Mouse (Mus musculus): ENCODE results near the gene Zfp488. TPM values are rescaled to one million over a fixed set of nuclear protein-coding genes. Genes with fewer than 3 reads are reported as not detected.

Zfp488 gene
- polyA plus RNA-seq (2012; fragmentation: generic; extraction: Trizol), result not detected
- long read RNA-seq, experiment 1, result 0 reads
- long read RNA-seq, experiment 2, result 0 reads

DNA sequence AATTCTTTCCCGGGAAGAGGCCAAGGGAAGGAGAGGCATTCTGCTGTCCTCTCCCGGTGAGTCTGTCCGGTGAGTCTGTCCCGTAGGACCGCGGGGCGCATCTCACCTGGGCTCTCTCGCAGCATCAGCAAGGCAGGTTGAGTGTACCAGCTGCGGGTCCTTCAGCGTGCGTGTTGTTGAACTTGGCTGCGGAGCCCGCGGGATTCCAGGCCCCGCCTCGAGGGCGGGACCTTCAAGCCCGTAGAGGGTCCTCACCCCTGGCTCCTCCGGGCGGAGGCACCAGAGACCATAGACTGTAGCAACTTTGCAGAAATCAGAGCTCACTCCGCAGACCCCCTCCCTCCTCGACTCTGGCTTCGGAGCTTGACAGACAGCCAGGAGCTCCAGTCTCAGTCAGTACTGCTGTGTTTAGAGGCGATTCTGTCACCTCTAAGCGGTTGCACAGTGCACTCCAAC lies at the start of gene Zfp488:
TSS of gene Zfp488 (minus strand) at position 161 of the 456 bp plus-strand sequence.
- Histone ChIP-seq H3K36me3 (ENCODE audit: control insufficient read depth, insufficient read depth) (no peaks in the 10 kb centered on the region), H3ac (ENCODE audit: control insufficient read depth, insufficient read length, low read depth) (no peak within 1 kb of the TSS), H3K79me2 (ENCODE audit: control insufficient read depth, insufficient read depth) (no peaks in the 10 kb centered on the region), H3K27me3 (ENCODE audit: control insufficient read depth, insufficient read depth, insufficient read length) (peaks cover 24% of the 10 kb centered on the region), H3K79me3 (ENCODE audit: low read depth) (no peaks in the 10 kb centered on the region), H3K4me3 (ENCODE audit: insufficient read depth, poor library complexity, severe bottlenecking) (no peak within 1 kb of the TSS)
- TF ChIP-seq CEBPB (IDR thresholded peaks at IDR 0.05; ENCODE audit: low read depth) (no peak), MYOD1 (IDR thresholded peaks at IDR 0.05; ENCODE audit: control insufficient read depth, insufficient read length, low read depth) (no peak), MAX (IDR thresholded peaks at IDR 0.05) (no peak), CTCF (IDR thresholded peaks at IDR 0.05; ENCODE audit: control insufficient read depth, insufficient read depth, insufficient read length) (no peak), USF1 (IDR thresholded peaks at IDR 0.05; ENCODE audit: low read depth) (no peak), FOSL1 (IDR thresholded peaks at IDR 0.05; ENCODE audit: insufficient read depth, low read length, poor library complexity, severe bottlenecking) (no peak), MYOG (IDR thresholded peaks at IDR 0.05; ENCODE audit: control insufficient read depth, extremely low read depth, insufficient read length) (no peak)

DNA sequence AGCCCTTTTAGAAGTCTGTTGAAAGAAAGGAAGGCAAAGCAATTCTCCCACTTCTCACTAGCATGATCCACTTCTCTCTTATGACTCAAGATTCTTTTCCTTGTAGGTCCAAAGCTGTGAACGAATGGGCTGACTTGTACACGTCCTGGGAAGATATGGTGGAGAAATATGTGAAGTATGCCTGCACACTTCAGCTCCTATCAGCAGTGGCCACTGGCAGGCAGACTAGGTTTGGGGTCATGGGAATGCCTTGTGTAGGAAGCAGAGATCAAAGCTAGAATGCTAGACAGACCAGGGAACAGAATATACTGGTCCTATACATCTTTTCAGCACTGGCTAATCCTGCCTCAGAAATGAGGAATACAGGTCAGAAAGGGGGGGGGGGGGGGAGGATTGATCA lies 48.1 kb upstream of the Zfp488 start:
- no peak overlapping the region for H3K4me3 ChIP-seq (ENCODE audit: insufficient read depth, poor library complexity, severe bottlenecking)
- TF ChIP-seq FOSL1 (IDR thresholded peaks at IDR 0.05; ENCODE audit: insufficient read depth, low read length, poor library complexity, severe bottlenecking) (no peak), MYOD1 (IDR thresholded peaks at IDR 0.05; ENCODE audit: control insufficient read depth, insufficient read length, low read depth) (no peak), MYOG (IDR thresholded peaks at IDR 0.05; ENCODE audit: control insufficient read depth, extremely low read depth, insufficient read length) (no peak), CTCF (IDR thresholded peaks at IDR 0.05; ENCODE audit: control insufficient read depth, insufficient read depth, insufficient read length) (no peak), CEBPB (IDR thresholded peaks at IDR 0.05; ENCODE audit: low read depth) (no peak), MAX (IDR thresholded peaks at IDR 0.05) (no peak), USF1 (IDR thresholded peaks at IDR 0.05; ENCODE audit: low read depth) (no peak)
- no peaks in the 10 kb centered on the region for H3K79me3 ChIP-seq (ENCODE audit: low read depth)
- H3K79me2 ChIP-seq (ENCODE audit: control insufficient read depth, insufficient read depth), result no peaks in the 10 kb centered on the region
- no peaks in the 10 kb centered on the region for H3K27me3 ChIP-seq (ENCODE audit: control insufficient read depth, insufficient read depth, insufficient read length)
- no peaks in the 10 kb centered on the region for H3K36me3 ChIP-seq (ENCODE audit: control insufficient read depth, insufficient read depth)
- no peak overlapping the region for H3ac ChIP-seq (ENCODE audit: control insufficient read depth, insufficient read length, low read depth)

DNA sequence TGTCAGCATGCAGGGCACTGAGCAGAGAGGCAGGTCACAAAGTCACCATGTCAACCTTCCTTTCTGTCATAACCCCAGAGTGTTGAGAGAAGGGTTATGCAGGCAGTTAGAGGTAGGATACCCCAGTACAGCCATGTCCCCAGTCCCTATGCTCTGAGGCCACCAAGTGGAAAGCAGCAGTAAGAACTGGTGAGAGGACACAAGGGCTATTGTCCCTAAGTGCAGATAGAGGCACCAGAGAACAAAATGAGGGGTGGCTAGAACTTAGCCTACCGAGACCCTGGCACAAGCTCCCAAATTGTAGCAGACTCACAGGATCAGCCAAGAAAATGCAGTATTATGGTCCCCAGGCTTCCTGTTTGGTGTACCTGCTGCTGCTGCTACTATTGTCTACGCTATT lies 38.4 kb upstream of the Zfp488 start:
- no peaks in the 10 kb centered on the region for H3K27me3 ChIP-seq (ENCODE audit: control insufficient read depth, insufficient read depth, insufficient read length)
- no peak overlapping the region for H3K4me3 ChIP-seq (ENCODE audit: insufficient read depth, poor library complexity, severe bottlenecking)
- no peaks in the 10 kb centered on the region for H3K36me3 ChIP-seq (ENCODE audit: control insufficient read depth, insufficient read depth)
- H3K79me2 ChIP-seq (ENCODE audit: control insufficient read depth, insufficient read depth), result no peaks in the 10 kb centered on the region
- no peak overlapping the region for H3ac ChIP-seq (ENCODE audit: control insufficient read depth, insufficient read length, low read depth)
- H3K79me3 ChIP-seq (ENCODE audit: low read depth), result no peaks in the 10 kb centered on the region
- TF ChIP-seq CEBPB (IDR thresholded peaks at IDR 0.05; ENCODE audit: low read depth) (no peak), CTCF (IDR thresholded peaks at IDR 0.05; ENCODE audit: control insufficient read depth, insufficient read depth, insufficient read length) (no peak), MYOG (IDR thresholded peaks at IDR 0.05; ENCODE audit: control insufficient read depth, extremely low read depth, insufficient read length) (no peak), USF1 (IDR thresholded peaks at IDR 0.05; ENCODE audit: low read depth) (no peak), MYOD1 (IDR thresholded peaks at IDR 0.05; ENCODE audit: control insufficient read depth, insufficient read length, low read depth) (no peak), MAX (IDR thresholded peaks at IDR 0.05) (no peak), FOSL1 (IDR thresholded peaks at IDR 0.05; ENCODE audit: insufficient read depth, low read length, poor library complexity, severe bottlenecking) (no peak)

DNA sequence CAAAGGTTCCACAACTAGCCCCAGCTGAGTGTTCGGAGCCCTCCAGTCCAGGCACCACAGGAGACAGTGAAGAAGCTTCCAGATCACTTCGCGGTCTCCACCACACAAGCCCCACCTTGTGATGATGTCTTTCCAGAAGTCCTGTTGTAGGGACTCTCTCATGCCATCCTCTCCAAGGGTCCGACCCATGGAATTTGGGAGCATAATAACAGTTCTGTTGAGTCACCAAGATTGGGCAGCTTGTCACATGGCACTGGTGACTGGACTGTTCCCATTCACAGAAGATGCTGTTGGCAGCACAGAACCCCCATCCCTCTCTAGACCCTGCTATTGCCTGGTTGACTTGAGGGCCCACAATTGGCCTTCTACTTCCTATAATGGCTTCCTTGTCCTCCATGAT lies 37.8 kb upstream of the Zfp488 start, which contains the start of gene Gm5460:
TSS of gene Gm5460 (plus strand) at position 378 of the 400 bp plus-strand sequence.
- H3K27me3 ChIP-seq (ENCODE audit: control insufficient read depth, insufficient read depth, insufficient read length), result no peaks in the 10 kb centered on the region
- H3ac ChIP-seq (ENCODE audit: control insufficient read depth, insufficient read length, low read depth), result no peak within 1 kb of the TSS
- no peaks in the 10 kb centered on the region for H3K79me2 ChIP-seq (ENCODE audit: control insufficient read depth, insufficient read depth)
- H3K79me3 ChIP-seq (ENCODE audit: low read depth), result no peaks in the 10 kb centered on the region
- TF ChIP-seq FOSL1 (IDR thresholded peaks at IDR 0.05; ENCODE audit: insufficient read depth, low read length, poor library complexity, severe bottlenecking) (no peak), MYOG (IDR thresholded peaks at IDR 0.05; ENCODE audit: control insufficient read depth, extremely low read depth, insufficient read length) (no peak), USF1 (IDR thresholded peaks at IDR 0.05; ENCODE audit: low read depth) (no peak), CTCF (IDR thresholded peaks at IDR 0.05; ENCODE audit: control insufficient read depth, insufficient read depth, insufficient read length) (no peak), MAX (IDR thresholded peaks at IDR 0.05) (no peak), CEBPB (IDR thresholded peaks at IDR 0.05; ENCODE audit: low read depth) (no peak), MYOD1 (IDR thresholded peaks at IDR 0.05; ENCODE audit: control insufficient read depth, insufficient read length, low read depth) (no peak)
- H3K4me3 ChIP-seq (ENCODE audit: insufficient read depth, poor library complexity, severe bottlenecking), result no peak within 1 kb of the TSS
- H3K36me3 ChIP-seq (ENCODE audit: control insufficient read depth, insufficient read depth), result no peaks in the 10 kb centered on the region

DNA sequence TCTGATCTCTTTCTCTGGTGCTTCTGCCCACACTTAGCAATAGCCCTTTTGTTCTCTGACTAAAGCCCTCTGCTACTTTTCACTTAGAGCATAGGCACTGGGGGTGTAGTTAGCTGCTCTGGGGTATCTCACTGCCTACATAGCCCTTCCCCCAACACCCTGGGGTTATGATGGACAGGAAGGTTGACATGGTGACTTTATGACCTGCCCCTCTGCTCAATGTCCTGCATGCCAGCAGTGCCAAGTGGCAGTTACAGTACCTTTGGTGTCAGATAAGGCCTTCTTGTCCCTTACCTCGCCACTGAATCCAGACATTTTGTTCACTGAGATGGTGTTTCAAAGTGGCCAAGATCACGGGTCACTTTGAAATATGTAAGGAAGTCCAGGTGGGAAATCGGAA lies 36.5 kb upstream of the Zfp488 start, which contains the start of gene Gm30083:
TSS of gene Gm30083 (minus strand) at position 120 of the 400 bp plus-strand sequence.
- H3K79me3 ChIP-seq (ENCODE audit: low read depth), result no peaks in the 10 kb centered on the region
- no peaks in the 10 kb centered on the region for H3K36me3 ChIP-seq (ENCODE audit: control insufficient read depth, insufficient read depth)
- H3ac ChIP-seq (ENCODE audit: control insufficient read depth, insufficient read length, low read depth), result no peak within 1 kb of the TSS
- no peaks in the 10 kb centered on the region for H3K79me2 ChIP-seq (ENCODE audit: control insufficient read depth, insufficient read depth)
- TF ChIP-seq MYOG (IDR thresholded peaks at IDR 0.05; ENCODE audit: control insufficient read depth, extremely low read depth, insufficient read length) (no peak), CEBPB (IDR thresholded peaks at IDR 0.05; ENCODE audit: low read depth) (no peak), MYOD1 (IDR thresholded peaks at IDR 0.05; ENCODE audit: control insufficient read depth, insufficient read length, low read depth) (no peak), USF1 (IDR thresholded peaks at IDR 0.05; ENCODE audit: low read depth) (no peak), FOSL1 (IDR thresholded peaks at IDR 0.05; ENCODE audit: insufficient read depth, low read length, poor library complexity, severe bottlenecking) (no peak), CTCF (IDR thresholded peaks at IDR 0.05; ENCODE audit: control insufficient read depth, insufficient read depth, insufficient read length) (no peak), MAX (IDR thresholded peaks at IDR 0.05) (no peak)
- no peak within 1 kb of the TSS for H3K4me3 ChIP-seq (ENCODE audit: insufficient read depth, poor library complexity, severe bottlenecking)
- no peaks in the 10 kb centered on the region for H3K27me3 ChIP-seq (ENCODE audit: control insufficient read depth, insufficient read depth, insufficient read length)

All from C2C12 (cell line).